Mouse (Mus musculus) lung, postnatal 25 days (tissue): ENCODE results near the gene Atg4b.
"Not testable (repeated sequence)": the region's sequence is repeated elsewhere in the genome, so short reads cannot be mapped to it uniquely, and the experiment has no call there.

Experiments
- DNase-seq: peaks from one replicate; pipeline ENCODE4 v3.0.0; 2022; ENCODE audit warnings: low spot score

The Atg4b gene

DNA sequence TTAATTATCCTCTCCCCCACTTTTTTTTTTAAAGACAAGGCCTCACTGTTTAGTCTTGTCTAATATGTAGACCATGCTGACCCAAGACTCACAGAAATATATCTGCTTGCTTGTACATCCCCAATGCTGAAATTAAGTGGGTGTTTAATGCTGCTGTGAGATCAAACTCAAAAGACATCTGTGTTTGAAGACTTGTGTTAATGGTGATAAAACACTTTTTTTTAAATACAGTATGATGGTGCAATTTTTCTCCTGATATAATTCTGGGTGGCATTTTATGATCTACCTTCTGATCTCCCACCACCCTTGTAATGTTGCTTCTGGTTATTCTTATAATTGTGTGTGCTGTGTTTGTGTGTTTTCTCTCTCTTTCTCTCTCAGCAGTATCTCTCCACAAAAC lies 4.9 kb downstream of the Atg4b start:
- DNase-seq = no peak

DNA sequence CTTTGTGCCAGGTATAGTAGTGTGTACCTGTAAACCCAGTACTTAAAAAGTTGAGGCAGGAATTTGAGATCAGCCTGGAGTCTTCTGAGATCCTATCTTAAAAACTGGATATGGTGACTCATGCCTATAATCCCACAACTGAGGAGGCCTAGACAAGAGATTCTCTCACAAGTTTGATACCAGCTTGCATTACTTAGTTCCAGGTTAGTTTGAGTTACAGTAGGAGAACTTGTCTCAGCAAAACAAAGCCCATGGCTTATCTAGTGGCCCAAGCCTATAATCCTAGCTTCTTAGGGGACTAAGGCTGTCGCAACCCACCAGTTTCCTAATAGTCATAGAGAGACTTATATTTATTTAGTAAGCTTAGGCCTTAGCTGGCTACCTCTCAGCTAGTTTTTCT lies 8.8 kb downstream of the Atg4b start:
- no peak for DNase-seq

DNA sequence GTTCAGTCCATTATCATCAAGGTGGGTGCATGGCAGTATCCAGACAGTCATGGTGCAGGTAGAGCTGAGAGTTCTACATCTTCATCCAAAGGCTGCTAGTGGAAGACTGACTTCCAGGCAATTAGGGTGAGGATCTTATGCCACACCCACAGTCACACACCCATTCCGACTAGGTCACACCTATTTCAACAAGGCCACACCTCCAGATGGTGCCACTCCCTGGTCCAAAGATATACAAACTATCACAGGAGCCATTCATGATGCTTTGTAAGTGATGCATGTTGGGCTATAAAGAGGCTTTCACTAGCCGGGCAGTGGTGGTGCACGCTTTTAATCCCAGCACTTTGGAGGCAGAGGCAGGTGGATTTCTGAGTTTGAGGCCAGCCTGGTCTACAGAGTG lies 12.2 kb downstream of the Atg4b start:
- not testable (repeated sequence) for DNase-seq

DNA sequence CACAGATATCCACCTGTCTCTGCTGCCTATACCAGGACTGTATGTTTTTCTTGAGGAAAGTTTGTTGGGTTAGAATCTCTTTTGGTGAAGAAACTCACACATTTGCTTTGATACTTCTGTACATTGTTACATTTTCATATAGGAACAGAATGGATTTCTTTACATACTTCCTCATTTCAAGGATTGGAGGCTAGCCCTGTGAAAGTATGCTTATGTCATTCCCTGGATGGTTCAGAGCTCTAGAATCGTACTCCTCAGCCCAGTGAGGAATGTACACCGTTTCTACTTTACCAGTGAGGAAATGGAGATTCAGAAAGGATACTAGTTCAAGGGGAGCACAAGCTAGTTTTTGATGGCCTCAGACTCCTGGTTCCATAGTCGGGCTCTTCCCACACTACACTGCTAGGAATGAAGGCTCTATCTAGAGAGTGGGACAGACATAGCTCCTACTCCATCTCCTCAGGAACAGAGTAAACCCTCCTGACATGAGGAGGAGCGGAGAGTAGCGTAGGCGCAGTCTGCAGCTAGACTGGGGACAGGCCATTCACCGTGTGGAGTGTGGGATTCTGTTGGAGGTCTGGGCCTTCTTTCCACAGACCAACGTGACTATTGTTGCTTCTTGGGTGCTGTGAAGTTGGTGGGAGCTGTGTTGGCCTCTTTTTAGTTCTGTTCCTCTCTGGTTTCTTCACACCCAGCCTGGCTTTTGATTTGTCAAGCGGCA lies 13.7 kb downstream of the Atg4b start:
- DNase-seq = no peak

DNA sequence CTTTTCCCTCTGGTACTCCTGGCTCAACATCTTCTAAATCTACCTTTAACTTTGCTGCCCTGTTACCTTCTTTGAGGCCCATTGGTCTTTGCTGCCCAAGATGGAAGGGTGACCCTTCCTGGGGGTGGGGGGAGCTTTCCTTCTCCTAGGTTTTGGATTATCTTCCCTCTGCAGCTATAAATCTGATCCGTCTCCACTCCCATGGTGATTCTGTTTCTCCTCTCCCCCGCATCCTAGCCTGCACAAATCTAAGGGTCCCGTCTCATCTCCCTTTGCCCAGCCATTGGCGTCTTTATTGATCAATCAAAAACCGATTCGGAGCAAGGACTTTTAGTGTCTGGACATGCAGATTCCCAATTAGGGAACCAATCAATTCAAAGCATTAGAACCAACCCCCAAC lies 16.3 kb downstream of the Atg4b start:
- no peak for DNase-seq

DNA sequence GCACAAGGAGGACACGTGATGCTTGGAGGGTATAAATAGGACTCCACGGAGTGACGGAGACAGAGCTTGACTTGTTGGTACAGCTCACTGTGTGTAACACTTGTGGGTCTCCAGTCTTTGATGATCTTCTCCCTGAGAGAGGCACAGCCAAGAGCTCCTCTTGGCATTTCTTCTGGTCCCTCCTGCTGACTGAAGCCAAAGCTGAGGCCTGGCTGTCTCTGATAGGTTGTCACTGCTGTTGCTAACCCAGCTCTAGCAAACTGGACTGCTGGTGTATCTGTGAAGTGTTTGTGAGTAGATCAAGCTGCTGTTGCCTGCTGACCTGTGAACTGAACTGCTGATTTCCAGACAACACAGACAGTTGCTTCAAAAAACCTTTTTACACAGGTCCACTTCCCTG lies 18.6 kb downstream of the Atg4b start:
- peak; percentile 66 for DNase-seq

DNA sequence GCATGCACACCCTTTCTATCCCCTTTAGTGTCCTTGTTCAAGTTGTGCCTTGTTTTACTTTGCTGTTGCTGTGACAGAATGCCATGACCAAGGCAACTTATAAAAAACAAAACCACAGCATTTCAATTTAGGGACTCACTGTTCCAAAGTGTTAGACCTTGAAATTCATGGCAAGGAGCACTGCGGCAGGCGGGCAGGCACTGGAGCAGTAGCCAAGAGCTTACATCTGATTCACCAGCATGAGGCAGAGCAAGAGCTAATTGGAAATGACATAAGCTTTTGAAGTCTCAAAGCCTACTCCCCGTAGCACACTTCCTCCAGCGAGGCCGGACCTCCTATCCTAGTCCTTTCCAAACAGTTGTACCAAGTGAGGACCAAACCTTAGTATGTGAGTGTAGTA lies 25.4 kb downstream of the Atg4b start:
- no peak for DNase-seq

DNA sequence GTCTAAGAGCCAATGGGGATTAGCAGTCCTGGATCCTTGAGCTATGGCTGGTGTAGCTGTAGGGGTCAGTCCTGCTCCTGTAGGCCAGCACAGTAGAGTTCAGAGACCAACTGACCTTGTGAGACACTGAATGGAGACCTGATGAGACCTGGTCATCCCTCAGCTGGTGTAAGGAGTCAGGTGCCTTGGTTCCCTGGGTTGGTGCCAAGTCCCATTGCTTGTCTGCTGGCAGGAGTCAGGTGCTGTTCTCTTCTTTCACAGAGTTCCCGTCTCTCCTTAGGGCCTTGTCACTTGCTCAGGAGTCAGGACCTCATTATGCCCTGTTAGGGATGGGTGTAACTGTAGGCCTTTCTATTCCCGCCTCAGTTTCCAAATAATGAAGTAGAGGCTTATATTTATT lies 35.6 kb downstream of the Atg4b start:
- no peak for DNase-seq

DNA sequence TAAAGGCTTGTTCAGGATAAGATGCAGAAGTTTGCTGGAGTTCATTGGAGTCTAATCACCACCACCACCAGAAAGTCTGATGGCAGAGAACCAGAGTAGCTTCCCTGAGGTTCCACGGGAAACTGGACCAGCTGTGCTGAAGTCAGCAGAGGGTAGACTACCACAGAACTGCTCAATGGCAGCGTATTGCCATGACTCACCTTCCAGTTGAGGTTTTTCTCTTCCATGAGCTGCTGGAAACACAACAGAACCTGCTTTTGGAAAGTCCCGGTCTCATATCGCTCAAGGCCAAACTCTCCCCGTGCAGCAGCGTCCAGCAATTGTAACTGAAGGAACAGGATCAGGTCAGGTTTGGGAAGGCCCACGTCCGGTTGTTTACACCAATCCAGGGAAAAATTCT lies 43.2 kb downstream of the Atg4b start:
- no peak for DNase-seq

DNA sequence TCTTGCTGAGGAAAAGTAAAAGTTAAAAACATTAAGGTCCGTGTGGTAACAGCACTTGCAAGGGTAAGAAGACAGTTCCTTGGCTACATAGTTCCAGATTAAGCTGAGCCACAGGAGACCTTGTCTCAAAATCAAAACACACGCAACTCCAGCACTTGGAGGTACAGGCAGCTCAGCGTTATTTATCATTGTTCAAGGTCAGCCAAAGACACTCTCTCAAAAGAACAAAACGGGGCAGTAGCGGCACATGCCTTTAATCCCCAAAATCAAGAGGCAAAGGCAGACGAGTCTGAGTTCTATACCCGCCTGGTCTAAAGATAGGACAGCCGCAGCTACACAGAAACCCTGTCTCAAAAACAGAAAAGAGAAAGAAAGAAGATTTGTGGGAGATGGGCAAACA lies 44.6 kb downstream of the Atg4b start:
- DNase-seq = no peak

DNA sequence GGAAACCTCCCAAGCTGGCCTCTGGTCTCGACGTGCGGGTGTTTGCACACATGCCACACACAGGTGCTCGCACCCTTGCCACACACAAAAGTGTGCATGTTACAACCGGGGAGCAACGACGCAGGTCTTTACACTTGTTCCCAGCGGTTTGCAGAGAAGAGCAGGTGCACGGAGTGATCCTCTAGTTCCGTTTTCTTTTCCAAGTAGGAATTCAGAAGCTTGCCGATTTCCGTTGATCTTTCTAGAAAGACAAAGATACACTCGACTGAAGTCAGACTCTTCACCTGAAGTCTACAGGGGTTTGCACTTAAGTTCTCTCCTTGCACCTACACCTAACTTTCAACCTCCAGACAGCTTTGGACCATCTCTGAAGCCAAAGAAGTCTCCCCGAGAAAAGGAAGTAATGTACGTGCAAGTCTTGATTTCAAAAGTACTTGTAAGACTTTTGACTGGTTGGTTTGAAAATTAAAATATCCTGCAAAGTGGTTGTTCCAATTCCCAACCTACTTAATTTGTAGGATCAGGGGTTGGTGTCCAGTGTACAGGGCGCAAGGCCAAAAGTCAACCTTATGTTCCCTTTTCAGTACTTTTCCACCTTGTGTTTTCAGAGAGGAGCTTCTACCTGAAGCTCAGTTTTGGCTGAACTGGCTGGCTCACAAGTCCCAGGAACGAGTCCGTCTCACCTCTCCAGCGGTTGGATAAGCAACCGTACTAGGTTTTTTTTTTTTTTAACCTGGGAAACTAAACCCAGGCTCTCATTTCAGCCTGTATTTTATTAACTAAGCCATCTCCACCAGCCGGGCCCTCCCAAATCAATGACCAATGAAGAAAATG lies 49.6 kb downstream of the Atg4b start:
- no peak for DNase-seq

DNA sequence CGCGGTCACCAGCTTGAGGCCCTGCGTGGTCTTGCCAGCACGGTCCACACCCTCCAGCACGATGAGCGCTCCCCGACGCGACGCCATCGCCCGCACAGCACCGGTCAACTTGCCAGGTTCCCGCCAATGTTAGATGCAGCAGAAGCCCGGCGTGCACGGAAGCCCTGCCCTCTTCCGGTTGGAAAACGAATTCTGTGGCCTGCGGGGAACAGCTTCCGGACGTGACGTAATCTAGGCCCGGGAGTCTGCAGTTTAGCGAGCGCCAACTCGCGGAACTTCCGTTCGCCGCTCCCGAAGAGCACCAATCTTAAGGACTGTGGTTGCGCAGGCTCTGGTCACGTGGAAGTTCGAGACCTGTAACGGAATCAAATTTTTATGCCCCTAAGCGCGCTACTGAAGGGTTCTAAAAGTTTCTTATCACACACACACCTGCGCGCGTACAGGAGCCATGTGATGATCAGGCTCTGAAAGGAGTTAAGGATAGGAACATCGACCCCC lies 50.5 kb downstream of the Atg4b start, which contains the start of gene Dtymk:
Gene Dtymk, minus strand, starts transcription at position 194 of the 498 bp plus-strand sequence.
- peak; percentile 96 for DNase-seq

DNA sequence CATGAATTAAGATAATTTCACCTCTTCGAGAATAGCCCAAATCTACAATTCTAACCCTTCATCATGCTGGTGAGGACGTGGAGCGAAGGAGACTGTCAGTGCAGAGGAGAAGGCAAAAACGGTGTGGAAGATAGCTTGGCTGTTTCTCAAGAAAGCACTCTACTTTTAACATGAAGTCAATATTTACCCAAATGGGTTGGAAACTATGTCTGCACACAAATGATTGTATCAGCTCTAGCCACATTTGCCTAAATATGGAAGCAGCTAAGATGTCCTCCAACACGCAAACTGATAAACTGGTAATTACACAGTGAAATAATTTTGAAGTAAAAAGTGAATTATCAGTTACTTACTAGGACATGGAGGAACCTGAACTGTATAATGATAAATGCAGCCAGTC lies 51.5 kb downstream of the Atg4b start:
- DNase-seq = no peak

DNA sequence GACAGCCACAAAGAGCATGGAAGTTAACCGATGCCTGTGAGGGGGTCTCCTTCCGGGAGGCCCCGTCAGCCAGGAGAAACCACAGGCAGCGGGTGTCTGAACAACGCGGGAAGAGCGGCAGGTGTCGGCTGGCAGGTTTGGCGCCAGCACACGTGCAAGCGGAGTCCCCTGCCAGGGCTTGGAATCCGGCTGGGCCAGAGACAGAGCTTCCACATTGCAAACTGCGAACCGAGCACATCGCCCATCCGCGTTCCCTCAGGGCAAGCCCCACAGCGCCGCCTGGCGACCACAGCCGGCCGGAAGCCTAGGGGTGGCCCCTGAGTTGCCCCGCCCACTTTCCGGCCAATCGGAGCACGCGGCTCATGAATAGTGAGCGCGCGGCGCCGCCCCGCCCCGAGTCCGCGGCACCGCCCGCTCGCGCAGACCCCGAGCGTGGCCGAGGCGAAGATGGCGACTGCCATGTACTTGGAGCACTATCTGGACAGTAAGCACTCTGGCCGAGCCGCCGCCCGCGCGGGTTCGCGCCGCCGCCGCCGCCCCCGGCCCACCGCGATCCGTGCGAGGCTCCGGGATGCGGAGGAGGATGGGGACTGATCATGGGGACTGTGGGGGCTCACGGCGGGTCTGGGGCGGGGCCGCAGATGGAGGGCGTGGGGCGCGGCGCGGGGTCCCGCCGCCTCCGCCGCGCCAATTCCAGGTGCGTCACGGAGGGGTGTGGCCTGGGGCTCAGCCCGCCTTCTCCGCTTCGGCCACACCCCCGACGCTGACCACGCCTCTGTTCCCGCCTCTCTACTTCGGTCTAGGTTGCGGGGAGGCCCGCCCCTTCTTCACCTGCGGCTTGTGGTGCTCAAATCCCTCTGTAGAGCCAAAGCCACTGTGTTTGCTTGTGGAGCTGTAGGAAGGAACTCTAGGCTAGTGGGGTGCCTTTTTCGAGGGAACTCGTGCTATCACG lies 52.5 kb downstream of the Atg4b start, which contains the start of gene Ing5:
Gene Ing5, plus strand, starts transcription at position 410 of the 952 bp plus-strand sequence.
- DNase-seq = peak; percentile 99

DNA sequence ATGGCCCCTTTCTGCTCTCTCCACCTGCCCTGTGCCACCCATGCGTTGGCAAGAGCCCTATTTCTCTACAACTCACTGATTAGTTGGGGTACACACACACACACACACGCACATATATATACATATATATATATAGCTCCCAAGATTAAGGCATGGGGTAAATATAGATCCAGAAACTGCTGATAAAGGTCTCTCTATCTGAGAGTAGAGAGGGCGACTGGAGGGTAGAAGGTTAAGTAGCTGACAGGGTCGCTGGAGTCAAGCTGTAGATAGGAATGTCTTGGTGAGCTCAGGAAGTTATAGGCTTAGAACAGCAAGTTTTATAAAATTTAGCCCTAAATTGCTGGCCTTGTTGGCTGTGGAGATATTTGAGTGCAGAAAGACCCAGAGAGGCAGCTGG lies 53.5 kb downstream of the Atg4b start:
- DNase-seq = no peak

DNA sequence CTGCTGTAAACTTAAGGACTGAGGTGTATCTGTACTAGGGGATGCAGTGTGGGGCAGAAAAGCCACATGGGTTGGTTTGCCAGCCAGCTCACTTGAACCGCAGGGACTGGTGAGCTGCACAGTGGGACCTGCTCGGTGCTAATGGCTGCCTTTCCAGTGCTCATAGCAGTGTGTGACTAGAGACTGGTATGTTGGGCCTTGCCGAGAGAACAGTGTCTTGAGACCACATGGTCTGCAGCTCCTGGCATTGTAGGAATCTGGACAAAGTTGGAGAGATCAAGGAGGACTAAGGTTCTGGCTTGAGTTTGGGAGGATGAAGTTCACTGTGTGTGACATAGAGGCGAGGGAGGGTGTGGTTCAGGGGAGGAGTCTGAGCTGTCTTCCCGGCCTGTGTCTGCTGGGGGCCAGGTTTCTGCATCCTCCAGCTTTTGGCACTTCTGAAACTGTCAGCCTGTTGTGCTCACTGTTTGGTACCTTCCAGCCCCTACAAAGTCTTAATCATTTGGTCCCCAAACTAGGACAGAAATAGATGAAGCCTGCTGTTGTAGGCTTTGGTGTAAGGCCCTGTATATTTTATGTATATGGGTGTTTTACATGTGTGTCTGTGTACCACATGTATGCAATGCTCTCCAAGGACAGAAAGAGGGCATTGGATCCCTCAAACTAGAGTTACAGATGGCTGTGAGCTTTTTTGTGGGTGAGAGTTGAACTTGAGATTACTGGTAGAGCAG lies 54.1 kb downstream of the Atg4b start:
- DNase-seq = no peak

DNA sequence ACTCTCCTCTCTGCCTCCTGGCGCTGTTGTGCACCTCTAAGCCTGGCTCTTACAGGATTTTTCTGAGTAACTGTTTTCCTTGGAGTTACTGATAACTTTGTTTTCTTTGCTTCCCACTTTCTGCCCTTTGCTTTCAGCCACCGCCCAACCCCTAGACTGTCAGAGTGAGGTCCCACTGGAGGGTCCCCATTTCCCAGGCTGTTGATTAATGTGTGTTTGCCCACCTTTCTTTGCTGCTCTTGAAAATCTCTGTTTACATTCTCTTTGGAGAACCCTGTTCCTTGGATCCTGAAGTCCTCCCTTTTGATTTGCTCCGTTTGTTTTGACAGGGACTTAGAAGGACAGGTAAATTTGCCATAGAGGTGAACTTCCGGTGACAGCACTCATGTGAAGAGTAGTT lies 57.6 kb downstream of the Atg4b start:
- no peak for DNase-seq

DNA sequence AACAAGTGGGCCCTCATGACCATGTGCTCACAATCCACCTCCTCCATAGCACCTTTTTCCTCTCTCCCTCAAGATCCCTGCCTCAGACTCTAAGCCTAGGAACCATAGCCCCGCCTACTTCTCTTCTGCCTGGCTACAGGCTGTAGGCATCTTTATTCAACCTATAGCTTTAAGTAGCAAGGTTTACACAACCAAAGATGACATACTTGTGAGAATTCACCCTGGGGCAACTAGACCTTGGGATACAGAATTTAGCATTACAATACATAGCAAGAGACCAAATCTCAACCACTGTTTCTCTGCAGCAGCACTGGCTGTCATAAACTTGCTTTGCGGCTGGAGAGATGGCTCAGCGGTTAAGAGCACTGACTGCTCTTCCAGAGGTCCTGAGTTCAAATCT lies 58.7 kb downstream of the Atg4b start:
- no peak for DNase-seq

DNA sequence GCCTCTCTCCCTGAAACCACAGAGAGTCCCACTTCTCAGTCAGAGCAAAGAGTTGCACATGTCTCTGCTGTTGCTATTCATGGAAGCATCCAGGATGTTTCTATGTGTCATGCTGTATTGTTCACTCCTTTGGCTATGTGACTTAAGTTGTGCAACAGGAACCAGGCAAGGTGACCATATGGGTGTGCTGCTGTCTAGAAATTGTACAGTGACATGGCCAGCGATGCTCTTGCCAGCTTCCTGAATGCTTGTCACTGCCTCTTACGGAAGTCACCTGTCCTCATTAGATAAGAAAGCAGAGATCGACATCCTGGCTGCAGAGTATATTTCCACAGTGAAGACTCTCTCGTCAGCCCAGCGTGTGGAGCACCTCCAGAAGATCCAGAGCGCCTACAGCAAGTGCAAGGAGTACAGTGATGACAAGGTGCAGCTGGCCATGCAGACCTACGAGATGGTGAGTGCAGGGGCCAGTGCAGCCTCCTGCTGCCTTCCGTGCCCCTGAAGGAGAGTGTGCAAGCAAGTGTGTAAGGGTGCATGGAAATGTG lies 60.3 kb downstream of the Atg4b start:
- DNase-seq = no peak

DNA sequence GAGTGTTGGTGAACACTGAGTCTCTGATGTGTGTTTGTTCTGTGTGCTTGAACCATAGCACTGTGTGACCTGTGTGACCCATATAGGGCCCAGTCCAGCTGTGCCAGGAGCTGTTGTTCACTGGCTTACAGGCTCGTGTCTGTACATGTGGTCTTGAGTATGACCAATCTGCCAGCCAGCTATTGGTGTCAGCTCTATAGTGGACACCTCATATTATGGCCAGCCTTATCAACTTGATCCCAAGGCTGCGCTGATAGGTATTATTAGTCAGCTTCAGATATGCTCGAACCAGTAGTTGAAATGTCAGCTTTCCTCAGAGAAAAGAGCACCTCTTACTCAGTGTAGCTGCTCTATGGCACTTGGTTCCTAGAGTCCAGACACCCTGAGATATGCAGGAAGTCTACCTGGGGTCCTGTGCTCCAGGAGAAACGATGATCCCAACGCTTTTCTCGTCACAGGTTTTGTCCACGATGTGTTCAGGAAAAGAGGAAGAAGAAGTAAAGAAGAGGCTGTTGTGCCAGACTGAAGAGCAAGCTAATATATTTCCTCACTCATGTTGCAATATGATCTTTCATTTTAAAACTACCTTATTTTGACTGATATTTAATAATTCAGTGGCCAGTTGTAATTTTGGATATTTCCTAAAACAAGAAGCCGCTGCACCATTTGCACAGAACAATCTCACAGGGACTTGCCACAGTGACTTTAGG lies 66.7 kb downstream of the Atg4b start:
- no peak for DNase-seq
